Mouse (Mus musculus): ENCODE data around the gene Mrps30. TPM values are rescaled to one million over a fixed set of nuclear protein-coding genes. Genes with fewer than 3 reads are reported as not detected.

The Mrps30 gene
- polyA plus RNA-seq (2015; fragmentation: Illumina TruSeq; extraction: RNeasy Lipid Tissue Mini Kit (QIAGEN cat#74804); ENCODE audit: insufficient read depth, low replicate concordance) = 22.6 TPM

DNA sequence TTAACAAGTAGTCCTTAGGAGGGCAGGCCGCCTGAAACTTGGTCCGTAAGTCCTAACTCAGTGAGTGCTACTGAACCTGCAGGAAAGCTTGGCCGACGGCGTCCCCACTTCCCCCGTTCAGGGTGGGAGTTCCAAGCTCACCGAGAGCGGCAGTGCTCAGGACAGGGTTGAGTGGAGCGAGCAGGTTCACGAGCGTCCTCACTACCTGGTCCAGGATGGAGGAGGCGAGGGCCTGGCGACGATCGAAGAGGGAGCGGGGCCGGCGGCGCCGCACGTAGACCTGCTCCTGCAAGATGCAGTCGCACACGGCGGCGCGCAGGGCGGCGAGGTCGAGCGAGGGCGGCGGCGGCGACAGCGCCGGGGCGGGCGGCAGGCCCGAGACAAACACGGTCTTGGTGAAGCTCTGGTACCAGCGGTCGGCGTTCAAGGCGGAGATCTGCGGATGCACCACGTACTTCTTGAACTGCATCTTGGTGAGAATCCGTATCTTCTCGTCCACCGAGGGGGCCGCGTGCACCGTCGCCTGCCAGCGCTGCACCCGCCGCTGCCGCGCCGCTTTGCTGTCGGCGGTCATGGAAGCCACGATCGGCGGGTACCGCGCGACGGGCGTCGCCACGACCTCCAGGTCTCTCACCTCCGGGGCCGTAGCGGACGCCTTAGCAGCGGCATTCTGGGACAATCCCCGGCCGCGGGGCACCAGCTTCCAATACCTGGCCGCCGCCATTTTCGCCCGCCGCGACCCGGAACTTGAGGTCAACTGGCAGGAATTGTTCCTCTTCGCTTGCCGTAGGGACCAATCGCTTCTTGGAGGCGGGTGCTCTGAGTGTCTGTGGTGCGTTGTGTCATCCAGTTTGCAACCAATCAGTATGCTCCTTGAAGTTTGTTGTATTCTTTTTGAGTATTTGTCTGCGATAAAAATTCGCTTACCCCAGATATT, at the start of gene Mrps30, which contains the start of gene B430218F22Rik:
Mrps30 (minus strand) TSS at position 742 of the 937 bp plus-strand sequence.
B430218F22Rik (plus strand) TSS at position 120 of the 937 bp plus-strand sequence.

Other genes with a start within 250 kb of the Mrps30 start
- gene B430218F22Rik, start 622 bp downstream of the Mrps30 start, polyA plus RNA-seq (2015; fragmentation: Illumina TruSeq; extraction: RNeasy Lipid Tissue Mini Kit (QIAGEN cat#74804); ENCODE audit: insufficient read depth, low replicate concordance) = not detected